Mouse (Mus musculus) liver, embryonic 14.5 days (tissue): ENCODE measurements around the gene Ube2h.

Source experiments
- CTCF ChIP-seq: IDR thresholded peaks from 2 replicates; pipeline ENCODE4 v1.5.1; 2016; ENCODE audit warnings: antibody characterized with exemption, low read depth, control low read depth
- EP300 ChIP-seq: IDR thresholded peaks from 2 replicates; pipeline ENCODE4 v1.6.1; 2016; ENCODE audit warnings: antibody characterized with exemption, low read depth

GRCm38 (mm10) chr6:30272911-30273310, 31.4 kb downstream of the Ube2h start:
- TF ChIP-seq CTCF (no peak), EP300 (no peak)
